Mouse (Mus musculus) left cerebral cortex, adult 18-20 months (tissue): ENCODE data around the gene Arhgef12. TPM values are rescaled to one million over a fixed set of nuclear protein-coding genes. Genes with fewer than 3 reads are reported as not detected.

ENCODE experiments used
- DNase-seq, 2 experiments: peaks; one replicate each; pipeline ENCODE4 v3.0.0; 2021 to 2022; ENCODE audit warnings: low spot score in 2 of 2, mixed read lengths in 1 of 2
- total RNA-seq, 2 experiments: library from RNA; stranded (reverse); gene quantifications; 2 replicates each; pipeline ENCODE4 v1.2.3; 2021

Gene Arhgef12
- total RNA-seq, 2 experiments from 2014 or later, result 144 to 145 TPM

DNA sequence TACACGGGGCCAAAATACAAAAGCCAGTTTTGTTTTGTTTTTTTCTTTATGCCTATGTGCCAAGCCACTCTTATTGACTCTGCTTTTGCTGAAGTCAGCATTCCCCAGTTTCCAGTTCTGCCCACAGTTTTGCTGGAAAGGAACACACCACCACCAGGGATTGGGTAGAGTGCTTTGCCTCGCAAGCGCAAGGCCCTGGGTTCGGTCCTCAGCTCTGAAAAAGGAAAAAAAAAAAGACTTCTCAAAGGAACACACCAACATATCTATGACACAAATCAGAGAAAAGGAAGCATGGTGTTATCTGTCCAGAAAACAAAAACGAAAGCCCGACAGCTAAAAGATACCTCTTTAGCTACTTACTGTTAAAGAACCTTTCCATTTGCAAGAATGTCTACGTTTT lies 2.1 kb upstream of the Arhgef12 start:
- DNase-seq, result no peak

DNA sequence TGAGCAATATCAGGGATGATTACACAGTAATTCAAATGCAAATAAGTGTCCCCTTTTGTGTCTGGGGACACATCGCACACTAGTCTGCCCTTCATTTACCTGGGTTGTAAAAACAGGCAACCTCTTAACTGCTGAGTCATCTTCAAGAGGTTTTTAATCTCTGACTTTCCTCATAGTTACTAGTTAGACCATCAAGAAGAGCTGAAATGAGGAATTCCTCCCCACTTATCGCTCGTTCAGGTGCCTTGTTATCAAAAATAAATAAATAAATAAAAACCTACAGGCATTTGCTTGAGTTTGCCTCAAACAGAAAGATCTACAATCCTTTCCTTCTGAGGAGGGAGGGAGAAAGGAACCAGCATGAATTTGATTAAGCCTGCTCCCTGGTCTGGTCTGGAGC lies 1.7 kb upstream of the Arhgef12 start:
- DNase-seq, result no peak

DNA sequence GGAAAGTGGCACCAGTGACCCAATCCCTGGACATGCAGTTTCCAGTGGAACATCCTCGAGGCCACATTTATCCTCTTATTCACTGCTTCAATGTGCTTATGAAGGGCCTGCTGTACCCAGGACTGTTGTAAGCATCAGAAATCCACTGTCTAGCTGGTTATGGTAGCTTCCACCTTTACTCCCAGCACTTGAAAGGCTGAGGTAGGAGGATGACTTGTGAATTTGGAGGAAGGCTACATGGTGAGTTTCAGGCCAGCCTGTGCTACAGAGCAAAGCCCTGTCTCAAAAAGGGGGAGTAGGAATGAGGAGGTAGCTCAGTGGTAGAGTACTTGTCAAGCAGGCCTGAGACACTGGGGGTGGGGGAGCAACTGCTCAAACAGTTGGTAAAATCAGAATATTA lies 1.0 kb upstream of the Arhgef12 start:
- DNase-seq, result no peak

DNA sequence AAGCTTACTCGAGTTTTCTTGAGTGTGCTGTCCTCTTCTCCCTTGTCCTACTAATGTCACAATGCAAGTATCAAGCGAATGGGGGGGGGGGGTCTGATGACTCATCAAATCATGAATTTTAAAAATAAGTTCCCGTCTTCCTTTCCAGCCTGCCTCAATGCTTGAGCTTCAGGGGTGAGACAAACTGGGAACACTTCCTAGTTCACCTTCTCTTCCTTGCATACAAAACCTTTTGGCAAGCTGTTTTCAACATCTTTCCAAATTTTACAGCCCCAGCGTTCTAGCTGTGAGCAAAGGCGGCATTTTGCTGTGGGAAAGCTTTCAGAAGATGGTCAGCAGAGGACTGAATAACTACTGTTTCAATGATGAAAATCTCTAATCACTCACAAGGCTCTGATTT lies 516 bp upstream of the Arhgef12 start:
- no peak for DNase-seq

DNA sequence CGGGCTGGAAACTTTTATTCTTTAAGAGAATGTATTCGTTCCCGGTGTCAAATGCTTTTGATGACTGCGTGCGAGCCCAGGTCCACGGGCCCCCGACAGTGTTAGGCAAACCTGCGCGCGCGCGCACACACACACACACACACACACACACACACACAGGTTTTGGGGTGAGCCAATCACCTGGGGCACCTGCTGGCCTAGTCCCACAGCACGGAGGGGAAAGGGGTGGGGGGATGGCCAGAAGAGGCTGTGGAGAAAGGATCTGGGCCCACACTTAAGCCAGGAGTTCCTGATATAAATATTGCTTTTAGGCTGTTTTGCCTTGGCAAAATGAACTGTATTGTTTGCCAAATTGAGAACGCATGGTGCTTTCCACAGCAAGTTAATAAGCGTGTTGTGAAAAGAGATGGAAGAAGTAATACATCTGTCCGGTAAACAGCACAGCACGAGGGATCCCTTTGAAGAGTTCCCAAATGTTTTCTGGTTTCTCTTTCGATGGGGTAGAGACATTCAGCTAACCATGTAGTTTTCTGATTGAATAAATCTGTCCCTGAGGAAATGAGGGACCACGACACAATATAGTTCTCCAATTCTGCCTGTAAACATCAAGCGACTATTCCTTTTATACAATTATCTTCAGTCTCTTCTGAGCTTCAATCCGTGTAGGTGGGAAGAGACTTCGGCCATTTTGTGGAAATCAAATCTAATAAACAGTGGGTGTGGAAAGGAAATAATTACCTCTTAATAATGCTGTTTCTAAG lies 433 bp downstream of the Arhgef12 start:
- peak in 1 of 2 experiments; percentile 39 for DNase-seq

DNA sequence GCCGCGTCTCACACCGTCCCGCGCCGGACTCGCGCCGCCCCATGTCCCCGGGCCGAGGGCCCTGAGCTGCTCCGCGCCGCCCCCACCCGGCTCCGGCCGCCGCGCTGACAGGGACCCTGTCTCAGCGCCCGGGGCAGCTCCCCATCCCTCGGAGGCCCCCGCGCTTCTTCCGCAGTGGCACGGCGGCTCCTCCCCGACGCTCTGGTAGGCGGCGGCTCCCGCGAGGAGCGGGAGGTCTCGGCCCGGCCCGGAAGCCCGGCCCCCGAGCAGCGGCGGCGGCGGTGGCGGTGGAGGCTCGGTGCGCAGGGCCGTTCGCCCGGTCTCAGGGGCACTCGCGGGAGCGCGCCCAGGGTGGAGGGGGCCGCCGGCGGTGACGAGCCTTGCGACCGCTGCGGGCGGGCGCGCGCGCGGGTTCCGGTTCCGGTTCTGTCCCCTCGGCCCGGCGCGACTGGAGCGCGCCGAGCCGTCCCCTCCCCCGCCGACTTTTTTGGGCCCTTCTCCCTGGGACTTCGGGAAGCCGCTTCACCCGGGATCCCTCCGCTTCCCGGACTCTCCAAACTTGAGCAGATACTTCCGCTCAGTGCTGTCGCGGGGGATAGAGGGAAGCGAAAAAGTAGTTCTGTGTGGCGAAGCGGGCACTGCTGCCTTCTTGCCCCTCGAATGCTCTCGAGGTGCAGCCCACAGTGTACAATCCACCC lies 1.2 kb downstream of the Arhgef12 start:
- DNase-seq, result peak; percentile 88 to 92

DNA sequence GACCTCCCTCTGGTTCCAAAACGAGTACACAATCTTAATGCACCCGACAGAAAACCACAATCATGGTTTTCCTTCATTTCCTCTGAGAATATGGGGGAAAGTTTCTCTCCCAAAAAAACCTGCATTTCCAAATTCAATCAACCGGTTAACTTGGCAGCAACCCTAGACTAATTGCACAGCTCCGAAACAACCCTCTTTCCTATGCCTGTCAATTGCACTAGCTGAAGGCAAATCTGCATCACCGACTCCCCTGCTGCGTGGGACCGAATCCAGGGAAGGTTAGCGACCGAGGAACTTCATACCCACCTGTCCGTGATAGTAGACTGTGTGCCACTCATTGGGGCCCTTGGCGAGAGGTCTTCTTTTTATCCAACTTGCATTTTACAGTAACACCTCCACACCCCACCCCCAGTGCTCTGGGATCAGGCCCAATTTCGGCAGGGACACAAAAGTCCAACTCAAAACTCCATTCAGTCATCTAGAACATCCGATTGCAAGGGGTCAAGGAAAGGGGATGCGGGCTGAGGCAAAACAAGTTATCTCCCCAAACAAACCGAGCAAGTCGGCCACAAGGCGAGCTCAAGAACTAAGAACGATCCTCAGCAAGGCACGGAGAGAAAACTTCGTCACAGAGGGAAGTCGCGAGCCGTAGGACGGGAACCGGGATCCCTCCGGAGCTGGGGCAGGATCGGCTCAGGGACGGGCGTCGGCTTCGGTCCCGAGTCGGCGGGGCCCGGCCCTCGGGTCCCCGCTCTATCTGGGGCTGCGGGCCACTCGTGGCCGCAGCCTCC lies 2.0 kb downstream of the Arhgef12 start:
- peak; percentile 25 to 45 for DNase-seq

DNA sequence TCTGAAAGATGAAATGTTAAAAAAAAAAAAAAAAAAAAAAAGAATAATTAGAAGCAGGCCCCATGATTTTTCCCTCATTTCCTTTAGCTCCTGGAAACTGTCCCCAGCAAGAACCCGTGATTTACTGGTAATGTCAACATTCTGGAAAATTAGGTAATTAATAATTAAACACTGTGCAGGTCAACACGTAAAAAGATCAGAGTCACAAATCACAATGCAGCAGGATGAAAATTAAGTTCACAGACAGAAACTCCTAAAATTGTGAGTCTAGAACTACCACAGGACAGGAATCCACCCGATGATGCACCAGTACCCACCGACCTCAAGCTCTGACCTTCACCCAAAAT lies 2.5 kb downstream of the Arhgef12 start:
- no peak for DNase-seq

DNA sequence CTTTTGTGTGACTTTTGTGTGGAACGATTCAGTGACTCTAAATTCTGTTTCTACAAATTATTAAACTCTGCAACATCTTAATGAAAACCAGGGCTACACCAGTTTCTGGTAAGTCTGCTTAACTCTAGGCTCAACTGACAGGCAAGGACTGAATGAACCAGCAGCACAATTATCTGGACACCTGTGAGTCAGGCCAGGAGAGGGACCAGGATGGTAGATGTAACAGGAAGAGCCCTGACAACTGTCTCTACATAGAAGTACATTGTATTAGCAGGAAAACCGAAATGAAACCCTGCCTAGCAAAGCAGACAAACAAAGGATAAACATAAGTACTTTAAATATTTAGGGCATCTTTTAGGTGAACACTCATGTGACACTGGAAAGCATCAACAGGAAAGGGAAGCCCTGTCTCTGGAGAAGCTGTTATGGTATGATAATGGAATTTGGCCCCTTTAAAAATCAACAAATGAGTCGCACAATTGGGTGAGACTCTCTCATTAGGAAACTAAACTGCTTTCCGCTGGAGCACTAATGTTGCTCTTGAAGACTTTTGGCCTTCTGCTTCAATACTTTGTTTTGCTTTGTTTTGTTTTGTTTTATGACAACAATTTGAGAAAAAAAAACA lies 3.3 kb downstream of the Arhgef12 start:
- DNase-seq, result no peak

DNA sequence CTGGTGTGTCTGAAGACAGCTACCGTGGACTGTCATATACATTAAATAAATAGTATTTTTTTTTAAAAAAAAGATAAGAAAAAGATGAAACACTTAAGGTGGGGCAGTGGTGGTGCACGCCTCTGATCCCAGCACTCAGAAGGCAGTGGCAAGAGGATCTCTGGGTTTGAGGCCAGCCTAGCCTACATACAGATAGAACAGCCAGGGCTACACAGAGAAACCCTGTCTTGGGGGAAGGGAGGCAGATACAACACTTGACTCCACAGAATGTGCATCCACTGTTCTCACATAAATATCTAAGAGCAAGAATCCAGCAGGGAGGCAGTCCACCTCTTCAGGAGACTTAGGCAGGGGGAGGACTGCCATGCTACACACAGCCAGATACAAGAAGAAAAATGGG lies 4.1 kb downstream of the Arhgef12 start:
- DNase-seq, result no peak

DNA sequence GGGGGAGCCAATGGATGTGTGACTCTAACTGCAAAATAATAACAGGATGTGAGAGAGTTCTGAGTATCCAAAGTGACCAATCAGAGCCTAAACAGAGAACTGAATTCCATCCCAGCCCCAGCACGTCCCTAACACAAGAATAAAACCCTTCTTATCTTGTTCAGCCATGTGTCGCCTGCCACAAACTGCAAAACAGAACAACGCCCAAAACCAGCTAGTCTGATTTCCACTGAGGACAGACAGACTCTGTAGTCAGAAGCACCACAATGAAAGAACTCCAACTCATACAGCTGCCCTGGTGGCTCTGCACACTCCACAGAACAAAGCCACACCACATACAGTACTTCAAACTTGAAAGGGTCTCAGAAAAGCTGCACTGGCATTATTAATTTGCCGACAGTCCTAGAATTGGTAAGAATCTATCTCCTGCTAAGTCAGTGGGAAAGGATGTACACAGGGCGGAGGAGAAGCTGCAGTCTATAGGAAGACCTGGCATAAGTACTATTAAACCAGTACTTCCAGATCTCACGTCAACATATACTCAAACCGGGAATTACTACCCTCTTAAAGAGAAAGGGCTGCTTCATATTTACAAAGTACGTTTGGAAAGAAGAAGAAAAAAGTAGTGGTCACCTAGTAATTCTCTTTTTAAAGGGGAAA lies 5.0 kb downstream of the Arhgef12 start:
- no peak for DNase-seq

DNA sequence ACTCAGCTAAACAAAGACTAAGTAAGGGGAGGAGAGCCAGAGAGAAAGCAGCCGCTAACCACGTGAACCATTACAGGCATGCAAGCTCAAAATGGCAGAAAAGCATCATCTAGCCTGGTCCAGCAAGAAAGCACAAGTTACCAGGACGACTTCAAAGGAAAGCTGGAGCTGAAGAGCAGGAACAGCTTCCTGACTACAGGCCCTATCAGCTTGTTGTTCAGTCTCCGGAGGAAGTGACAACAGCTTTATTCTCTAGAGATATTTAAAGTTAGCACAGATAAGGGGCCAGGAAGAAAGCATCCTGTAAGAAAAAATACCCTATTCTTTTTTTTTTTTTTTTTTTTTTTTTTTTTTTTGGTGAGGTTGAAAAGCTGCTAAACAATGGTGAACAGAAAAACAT lies 8.1 kb downstream of the Arhgef12 start:
- DNase-seq, result no peak

DNA sequence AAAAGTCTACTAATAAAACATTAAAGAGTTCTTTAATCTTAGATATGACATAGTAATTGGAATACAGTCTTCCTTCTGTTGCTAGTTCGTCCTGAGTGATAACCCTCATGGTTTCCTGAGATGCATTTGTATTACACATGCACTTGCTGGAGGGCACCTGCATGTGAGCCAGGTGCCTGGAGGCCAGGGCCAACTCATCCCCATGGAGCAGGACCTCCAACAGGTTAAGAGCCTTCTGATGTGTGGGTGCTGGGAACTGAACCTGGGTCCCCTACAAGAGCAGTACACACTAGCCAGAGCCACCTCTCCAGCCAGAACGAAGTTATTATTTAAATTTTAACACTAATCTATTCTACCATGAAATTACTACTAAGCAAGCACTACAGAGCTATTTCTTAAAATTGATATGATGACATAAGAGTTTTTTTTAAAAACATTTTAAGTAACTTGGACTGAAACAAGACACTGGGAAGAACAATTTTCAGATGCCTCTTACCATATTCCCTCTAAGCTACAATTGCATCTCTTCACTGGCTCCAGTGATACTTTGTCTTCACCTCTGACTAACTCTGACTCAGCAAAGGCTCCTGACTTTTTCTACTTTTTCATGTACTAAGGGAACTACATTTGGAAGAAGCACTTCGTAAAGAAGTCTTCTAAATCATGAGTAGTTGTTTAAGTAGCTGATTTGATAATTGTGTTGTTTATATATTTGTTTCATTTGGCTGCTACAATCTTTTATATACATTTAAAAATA lies 9.1 kb downstream of the Arhgef12 start:
- no peak for DNase-seq

DNA sequence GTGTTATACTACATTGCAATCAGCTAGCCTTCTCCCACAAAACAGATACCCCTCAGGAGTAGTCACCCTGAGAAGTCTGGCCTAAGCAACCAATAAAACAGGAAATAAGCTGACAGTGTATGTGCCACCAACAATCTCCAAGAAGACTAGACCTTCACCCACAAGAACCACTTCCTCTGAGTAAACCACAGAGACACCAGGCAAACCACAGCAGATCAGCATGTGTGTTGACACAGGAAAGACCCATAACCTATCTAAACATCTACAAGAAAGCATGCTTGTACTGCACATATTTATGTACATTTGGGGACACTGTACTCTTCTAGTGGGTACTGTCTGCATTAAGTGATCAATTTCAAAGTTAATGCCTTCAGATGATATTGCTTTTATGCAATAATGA lies 10.7 kb downstream of the Arhgef12 start:
- no peak for DNase-seq

DNA sequence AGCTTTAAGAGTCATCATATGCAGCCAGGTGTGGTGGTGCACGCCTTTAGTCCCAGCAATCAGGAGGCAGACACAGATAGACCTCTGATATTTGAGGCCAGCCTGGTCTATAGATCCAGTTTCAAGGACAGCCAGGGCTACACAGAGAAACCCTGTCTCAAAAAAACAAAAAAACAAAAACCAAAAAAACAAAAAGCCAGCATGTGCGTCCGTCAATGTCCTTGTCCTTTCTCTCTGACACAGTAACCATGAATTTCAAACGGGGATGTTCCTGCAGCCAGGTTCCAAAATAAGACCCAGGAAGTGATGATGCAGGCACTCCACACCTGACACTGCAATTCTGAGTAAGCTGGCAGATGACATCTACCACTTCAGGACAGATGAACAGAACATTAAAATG lies 12.2 kb downstream of the Arhgef12 start:
- DNase-seq, result no peak

DNA sequence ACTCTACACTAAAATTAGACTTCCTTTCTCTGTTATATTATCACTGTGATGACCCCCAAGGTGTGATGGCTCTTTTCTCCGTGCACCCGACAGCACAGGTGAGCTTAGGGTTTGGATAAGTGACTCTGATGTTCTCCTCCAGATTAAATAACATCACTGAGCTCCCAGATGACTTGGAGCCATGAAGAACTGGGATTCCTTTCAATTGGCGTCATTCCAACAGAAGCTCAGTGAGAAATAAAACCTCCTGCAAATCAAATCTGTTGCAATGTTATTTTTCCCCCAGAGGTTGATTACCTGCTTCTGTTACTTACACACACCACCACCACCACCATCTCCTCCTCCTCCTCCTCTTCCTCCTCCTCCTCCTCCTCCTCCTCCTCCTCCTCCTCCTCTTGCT lies 13.2 kb downstream of the Arhgef12 start:
- no peak for DNase-seq

DNA sequence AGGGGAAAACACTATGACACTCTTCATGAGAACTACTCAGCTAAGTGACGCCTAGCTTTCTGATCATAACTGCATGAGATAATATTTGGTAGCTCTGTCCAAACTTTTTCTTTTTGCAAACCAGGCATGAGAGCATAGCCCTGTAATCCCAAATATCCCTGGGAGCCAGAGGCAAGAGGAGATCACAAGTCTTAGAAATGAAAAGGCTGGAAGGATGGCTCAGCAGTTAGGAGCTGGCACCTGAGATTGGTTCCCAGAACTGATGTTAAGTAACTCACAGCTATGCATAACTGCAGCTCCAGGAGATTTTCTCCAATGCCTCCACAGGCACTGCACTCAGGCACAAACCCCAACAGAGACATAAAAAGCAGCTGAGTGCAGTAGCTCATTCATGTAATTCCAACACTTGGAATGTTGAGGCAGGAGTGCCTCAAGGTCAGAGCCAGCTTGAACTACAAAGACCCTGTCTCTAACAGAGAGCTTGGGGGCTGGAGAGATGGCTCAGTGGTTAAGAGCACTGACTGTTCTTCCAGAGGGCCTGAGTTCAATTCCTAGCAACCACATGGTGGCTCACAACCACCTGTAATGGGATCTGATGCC lies 21.3 kb downstream of the Arhgef12 start:
- no peak for DNase-seq

DNA sequence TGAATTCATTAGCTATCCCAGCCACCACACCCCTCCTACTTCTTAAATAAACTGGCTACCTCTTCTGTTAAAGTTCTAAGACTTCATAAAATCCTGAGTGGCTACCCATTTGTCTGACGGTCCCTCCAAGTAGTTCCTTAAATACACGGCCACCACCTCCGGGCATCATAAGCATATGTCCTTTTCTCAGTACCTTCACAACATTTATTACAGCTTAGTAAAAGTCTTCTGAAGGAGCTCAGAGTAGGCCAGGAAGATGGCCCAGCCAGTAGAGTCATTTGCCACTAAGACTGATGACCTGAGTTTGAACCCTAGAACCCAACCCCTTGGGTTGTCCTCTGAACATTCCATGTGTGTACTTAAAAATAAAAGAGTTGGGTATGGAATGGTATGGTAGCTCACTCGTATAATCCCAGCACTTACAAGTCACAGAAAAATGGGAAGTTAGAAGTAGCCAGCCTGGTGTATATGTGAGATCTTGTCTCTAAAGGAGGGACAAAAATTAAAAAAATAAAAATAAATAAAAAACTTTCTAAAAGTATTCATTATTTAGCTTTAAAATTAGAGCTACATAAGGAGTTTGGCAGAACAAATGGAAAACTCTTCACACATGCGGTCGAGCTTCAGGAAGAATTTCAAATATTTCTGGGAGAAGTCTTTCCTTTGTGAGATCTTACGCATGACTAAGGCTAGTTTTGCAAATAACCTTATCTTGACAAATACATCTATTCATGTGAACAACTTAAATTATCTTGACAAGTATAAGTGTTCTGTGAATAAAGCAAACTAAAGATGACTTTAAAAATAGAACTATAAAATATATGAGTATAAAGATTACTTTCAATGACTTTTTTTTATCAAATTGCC lies 22.3 kb downstream of the Arhgef12 start:
- no peak for DNase-seq

DNA sequence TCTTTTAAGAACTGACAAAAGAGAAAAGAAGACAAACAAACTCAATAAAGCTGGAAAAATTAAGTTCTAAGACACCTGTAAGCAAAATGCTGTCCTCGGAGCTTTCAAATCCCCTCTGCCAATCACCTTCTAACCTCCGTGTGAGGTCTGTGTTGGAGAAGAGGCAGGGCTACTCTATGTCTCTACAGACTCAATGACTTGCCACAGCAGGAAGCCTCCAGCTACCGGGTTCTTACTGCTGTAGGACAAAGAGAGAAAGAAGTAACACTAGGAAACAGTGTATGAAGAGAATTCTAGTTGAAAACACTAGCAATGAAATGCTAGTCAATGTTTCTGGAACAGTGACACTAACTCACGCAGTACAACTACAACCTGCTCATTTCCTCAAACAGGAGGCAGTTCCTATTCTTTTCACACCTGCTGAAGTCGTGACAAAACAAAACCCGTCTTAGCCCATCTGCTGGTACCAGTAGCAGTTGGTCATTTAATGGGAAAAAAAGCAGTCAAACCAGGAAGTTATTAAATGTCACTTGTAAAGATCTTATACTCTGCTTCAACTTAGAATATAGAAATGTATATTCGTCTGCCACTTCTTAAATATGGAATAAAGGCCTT lies 23.5 kb downstream of the Arhgef12 start:
- DNase-seq, result no peak
